Mouse (Mus musculus) effector memory CD4-positive, alpha-beta T cell, adult 5 months (primary cell): ENCODE data around the gene Apba1. TPM values are rescaled to one million over a fixed set of nuclear protein-coding genes. Genes with fewer than 3 reads are reported as not detected.

ENCODE experiments used
- polyA plus RNA-seq: library from polyadenylated mRNA; unstranded; fragments of 100-300 nt; shearing (Covaris generic); gene quantifications from one replicate; pipeline ENCODE4 v1.2.1, GENCODE M21; 2017

Apba1 gene
- not detected for polyA plus RNA-seq

DNA sequence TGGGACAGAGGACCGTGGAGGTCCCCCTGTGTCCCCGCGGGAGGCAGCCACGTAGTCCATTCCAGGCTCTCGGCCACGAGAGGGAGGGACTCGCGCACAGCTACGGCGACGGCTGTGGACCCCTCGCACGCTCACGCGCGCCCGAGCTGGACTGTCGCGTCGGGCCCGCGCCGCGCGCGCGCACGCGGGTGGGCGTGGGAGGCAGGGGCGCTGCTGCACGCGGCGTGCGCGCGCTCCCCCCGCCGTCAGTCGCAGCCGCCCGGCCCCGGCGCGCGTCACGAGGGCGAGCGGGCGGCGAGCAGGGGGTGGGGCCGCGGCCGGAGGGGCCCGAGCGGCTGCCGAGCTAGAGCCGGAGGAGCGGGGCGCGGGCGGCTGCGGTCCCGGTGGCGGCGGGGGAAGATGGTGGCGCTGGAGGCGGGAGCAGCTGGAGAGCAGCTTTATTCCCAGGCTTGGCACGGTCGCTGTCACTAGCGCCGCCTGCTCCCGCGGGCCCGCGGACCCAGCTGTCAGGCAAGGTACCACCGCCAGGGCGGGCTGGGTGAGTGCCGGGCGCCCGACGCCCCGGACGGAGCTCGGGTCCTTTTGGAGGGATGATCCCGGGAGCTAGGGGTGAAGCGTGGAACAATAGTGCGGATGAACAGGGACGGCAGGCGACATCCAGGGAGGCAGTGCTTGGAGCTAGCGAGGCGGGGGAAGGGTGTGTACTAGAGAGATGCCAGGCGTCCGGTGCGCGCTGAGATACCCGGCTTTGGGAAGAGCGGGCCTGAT is at the start of gene Apba1:
Gene Apba1 (plus strand): TSS at position 334 of the 768 bp plus-strand sequence.

Other genes with a start within 250 kb of the Apba1 start
- not detected for gene 1700028P14Rik, start 106.1 kb upstream of the Apba1 start, polyA plus RNA-seq
- 20.6 TPM for gene Ptar1, start 71.5 kb upstream of the Apba1 start, polyA plus RNA-seq